Mouse (Mus musculus) neural tube, embryonic 15.5 days (tissue): ENCODE measurements around the gene Pdss2. TPM values are rescaled to one million over a fixed set of nuclear protein-coding genes. Genes with fewer than 3 reads are reported as not detected.

ENCODE experiments used
- ATAC-seq: fragments of 200-750 bp; cut with Nextera tagmentation; 2 replicates; pipeline ENCODE4 v1.8.0; 2017; ENCODE audit warnings: mild to moderate bottlenecking, moderate TSS enrichment, moderate library complexity; ENCODE audit not compliant: low FRiP score
- H3K27ac ChIP-seq: fragments of 300-500 bp; sonication (generic); replicated peaks from 2 replicates; pipeline ENCODE4 v1.5.1; 2015; ENCODE audit warnings: mild to moderate bottlenecking, inconsistent platforms
- H3K27me3 ChIP-seq: fragments of 300-500 bp; sonication (generic); replicated peaks from 2 replicates; pipeline ENCODE4 v1.6.1; 2015; ENCODE audit warnings: inconsistent platforms
- H3K36me3 ChIP-seq: fragments of 300-500 bp; sonication (generic); 2 replicates; pipeline ENCODE4 v1.6.1; 2015; ENCODE audit warnings: inconsistent platforms
- H3K4me1 ChIP-seq: fragments of 300-500 bp; sonication (generic); 2 replicates; pipeline ENCODE4 v1.6.1; 2015; ENCODE audit warnings: inconsistent platforms
- H3K4me2 ChIP-seq: fragments of 300-500 bp; sonication (generic); 2 replicates; pipeline ENCODE4 v1.6.1; 2015; ENCODE audit warnings: inconsistent platforms, mild to moderate bottlenecking, moderate library complexity
- H3K4me3 ChIP-seq: fragments of 300-500 bp; sonication (generic); replicated peaks from 2 replicates; pipeline ENCODE4 v1.5.1; 2015; ENCODE audit warnings: mild to moderate bottlenecking, inconsistent platforms
- H3K9ac ChIP-seq: fragments of 300-500 bp; sonication (generic); replicated peaks from 2 replicates; pipeline ENCODE4 v1.6.1; 2015; ENCODE audit warnings: mild to moderate bottlenecking, inconsistent platforms
- H3K9me3 ChIP-seq: fragments of 300-500 bp; sonication (generic); replicated peaks from 2 replicates; pipeline ENCODE4 v1.6.1; 2016; ENCODE audit warnings: inconsistent platforms
- WGBS: fragments of 180-500 bp; shearing (Covaris S2); methylation state at CpG from one replicate; pipeline ENCODE4 v1.1.7; 2015; ENCODE audit warnings: mixed read lengths; 5-methylcytosine and 5-hydroxymethylcytosine counted together
- polyA plus RNA-seq: library from polyadenylated mRNA; unstranded; fragments of >200 nt; fragmentation: Nextera tagmentation; extraction: Ambion mirVana; gene quantifications from 2 replicates; pipeline ENCODE4 v1.2.1, GENCODE M21; 2015

The Pdss2 gene
- polyA plus RNA-seq, 1 experiment from 2014 or later = 16.8 TPM

DNA sequence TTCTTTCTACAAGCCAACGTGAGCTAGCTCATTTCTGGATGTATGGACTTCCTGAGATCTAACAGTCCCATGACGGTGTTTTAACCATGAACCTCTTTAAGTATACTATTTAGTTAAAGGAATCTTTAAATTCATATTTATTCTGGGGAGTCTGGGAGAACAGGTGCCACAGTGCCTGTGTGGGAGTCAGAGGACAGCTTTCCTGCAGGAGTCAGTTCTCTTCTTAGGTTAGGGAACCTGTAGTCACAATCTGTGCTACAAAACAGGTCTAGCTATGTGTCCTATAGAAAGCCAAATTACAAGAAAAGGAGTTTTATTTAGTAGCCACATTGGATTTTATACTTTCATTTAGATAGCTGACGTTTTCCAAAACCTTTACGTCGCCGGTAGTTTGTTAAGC is 141.7 kb downstream of the Pdss2 start:
- H3K9ac ChIP-seq = no peak overlapping the region
- H3K4me3 ChIP-seq = no peak overlapping the region
- H3K4me1 ChIP-seq = peaks cover 6% of the 10 kb centered on the region; the same call in 1 of the 2 replicates
- no peaks in the 10 kb centered on the region for H3K9me3 ChIP-seq
- H3K27me3 ChIP-seq = no peaks in the 10 kb centered on the region
- H3K36me3 ChIP-seq = no peaks in the 10 kb centered on the region
- no peak overlapping the region for H3K4me2 ChIP-seq
- no peak for ATAC-seq
- no peak overlapping the region for H3K27ac ChIP-seq
- 94% methylated on average over 6 of the region's 6 CpGs for WGBS

DNA sequence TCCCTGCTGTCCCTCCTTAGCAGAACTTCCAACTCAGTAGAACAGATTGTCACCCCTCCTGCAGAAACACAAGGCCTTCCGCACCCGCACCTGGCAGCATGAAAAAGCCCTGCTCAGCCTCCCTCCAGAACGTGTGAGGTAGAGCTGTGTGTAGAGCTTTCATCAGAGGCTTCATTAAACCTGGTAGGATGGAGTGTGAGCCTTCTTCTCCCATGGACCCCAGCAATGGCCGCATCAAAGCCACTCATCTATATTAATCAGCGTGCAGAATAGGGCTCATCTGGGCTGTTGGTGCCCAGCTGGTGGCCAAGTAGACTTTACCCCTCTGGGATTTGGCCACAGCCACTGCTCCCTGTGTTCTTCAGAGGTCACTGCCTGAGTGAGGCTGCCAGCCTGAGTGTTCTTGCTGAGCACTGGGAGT is 142.2 kb downstream of the Pdss2 start:
- H3K27ac ChIP-seq = no peak overlapping the region
- peaks cover 6% of the 10 kb centered on the region; the same call in 1 of the 2 replicates for H3K4me1 ChIP-seq
- no peaks in the 10 kb centered on the region for H3K9me3 ChIP-seq
- no peaks in the 10 kb centered on the region for H3K27me3 ChIP-seq
- WGBS = 70% methylated on average over 5 of the region's 5 CpGs
- no peak overlapping the region for H3K9ac ChIP-seq
- H3K36me3 ChIP-seq = no peaks in the 10 kb centered on the region
- H3K4me2 ChIP-seq = no peak overlapping the region
- H3K4me3 ChIP-seq = no peak overlapping the region
- no peak for ATAC-seq

DNA sequence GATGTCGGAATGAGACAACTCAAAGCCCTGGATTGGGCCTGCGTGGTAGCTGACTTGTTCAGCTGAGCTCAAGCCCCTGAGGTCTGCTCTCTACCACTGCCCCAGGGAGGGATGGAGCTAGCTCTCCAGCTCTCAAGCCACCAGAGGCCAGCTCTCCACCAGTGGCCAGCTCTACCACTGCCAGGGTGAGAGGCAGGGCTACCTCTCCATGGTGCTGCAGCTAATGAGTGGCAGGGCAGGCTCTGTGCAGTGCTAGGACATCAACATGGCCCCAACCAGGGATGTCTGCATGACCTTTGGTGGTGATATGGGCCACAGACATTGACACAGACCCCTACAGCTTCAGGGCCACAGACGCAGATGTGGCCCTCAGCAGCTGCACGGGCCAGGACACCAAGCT is 144.6 kb downstream of the Pdss2 start:
- no peak overlapping the region for H3K27ac ChIP-seq
- WGBS = 93% methylated on average over 4 of the region's 4 CpGs
- ATAC-seq = no peak
- H3K4me2 ChIP-seq = no peak overlapping the region
- peaks cover 6% of the 10 kb centered on the region; the same call in 1 of the 2 replicates for H3K4me1 ChIP-seq
- no peaks in the 10 kb centered on the region for H3K9me3 ChIP-seq
- H3K9ac ChIP-seq = no peak overlapping the region
- H3K36me3 ChIP-seq = no peaks in the 10 kb centered on the region
- H3K27me3 ChIP-seq = no peaks in the 10 kb centered on the region
- H3K4me3 ChIP-seq = no peak overlapping the region

DNA sequence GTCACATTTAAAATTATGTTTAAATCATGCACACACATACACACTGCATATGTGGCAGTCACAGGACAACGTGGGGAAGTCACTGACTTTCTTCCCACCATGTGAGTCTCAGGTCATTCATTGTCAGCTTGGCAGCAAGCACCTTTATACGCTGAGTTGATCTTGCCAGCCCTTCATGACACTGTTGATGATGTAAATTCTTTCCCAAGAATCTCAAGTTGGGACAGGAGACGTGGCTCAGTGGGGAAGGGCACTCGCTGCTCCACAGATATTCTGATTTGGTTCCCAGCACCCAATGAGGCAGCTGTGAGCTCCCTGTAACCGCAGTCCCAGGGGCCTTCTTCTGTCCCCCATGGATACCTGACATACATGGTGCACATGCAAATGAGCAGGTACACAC is 147.3 kb downstream of the Pdss2 start:
- no peak overlapping the region for H3K4me3 ChIP-seq
- no peak overlapping the region for H3K9ac ChIP-seq
- H3K36me3 ChIP-seq = no peaks in the 10 kb centered on the region
- H3K27ac ChIP-seq = no peak overlapping the region
- H3K9me3 ChIP-seq = no peaks in the 10 kb centered on the region
- no peak overlapping the region for H3K4me2 ChIP-seq
- peaks cover 12% of the 10 kb centered on the region for H3K4me1 ChIP-seq
- no peak for ATAC-seq
- 94% methylated on average over 5 of the region's 5 CpGs for WGBS
- no peaks in the 10 kb centered on the region for H3K27me3 ChIP-seq

DNA sequence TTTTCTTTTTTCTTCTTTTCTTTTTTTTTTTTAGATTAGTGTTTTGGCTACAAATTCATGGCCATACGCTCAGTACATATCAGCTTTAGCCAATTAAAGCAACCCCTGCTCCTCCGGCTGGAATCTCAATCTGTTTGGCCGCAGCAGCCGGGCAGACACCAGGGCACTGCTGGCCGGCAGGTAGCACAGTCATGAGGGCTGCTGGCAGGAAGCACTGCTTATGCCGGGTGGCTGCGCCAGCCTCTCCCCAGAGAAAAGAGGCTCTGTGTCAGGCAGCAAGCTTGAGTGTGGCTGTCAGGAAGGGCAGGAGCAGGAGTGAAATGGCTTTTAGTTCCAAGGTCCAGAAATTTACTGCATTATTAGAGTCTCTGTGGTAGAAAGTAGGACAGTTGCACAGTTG is 151.0 kb downstream of the Pdss2 start:
- no peak overlapping the region for H3K9ac ChIP-seq
- ATAC-seq = no peak
- peaks cover 6% of the 10 kb centered on the region for H3K4me1 ChIP-seq
- no peak overlapping the region for H3K4me3 ChIP-seq
- H3K27ac ChIP-seq = 0 out of 2 replicates have a peak overlapping the region, but pooled peaks have one; percentile 20
- no peaks in the 10 kb centered on the region for H3K36me3 ChIP-seq
- no peaks in the 10 kb centered on the region for H3K27me3 ChIP-seq
- 51% methylated on average over 7 of the region's 7 CpGs for WGBS
- H3K9me3 ChIP-seq = no peaks in the 10 kb centered on the region
- H3K4me2 ChIP-seq = no peak overlapping the region

DNA sequence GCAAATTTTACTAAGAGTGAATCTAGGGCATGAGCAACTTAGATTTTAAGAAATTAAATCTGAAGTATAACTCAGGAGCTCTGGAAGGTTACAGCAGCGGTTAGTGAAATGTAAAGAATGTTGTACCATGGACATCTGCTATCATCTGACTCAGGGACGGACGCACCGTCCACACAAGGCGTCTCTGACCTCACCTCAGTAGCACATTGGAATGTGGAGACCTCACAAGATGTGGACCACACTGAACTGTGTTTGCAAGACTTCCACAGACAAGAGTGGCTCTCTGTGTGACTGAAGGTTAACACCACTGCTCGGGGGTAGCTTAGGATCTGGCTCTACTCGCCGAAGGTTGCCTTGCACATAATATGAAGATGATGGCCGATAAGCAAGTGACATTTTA is 151.7 kb downstream of the Pdss2 start:
- ATAC-seq = no peak

DNA sequence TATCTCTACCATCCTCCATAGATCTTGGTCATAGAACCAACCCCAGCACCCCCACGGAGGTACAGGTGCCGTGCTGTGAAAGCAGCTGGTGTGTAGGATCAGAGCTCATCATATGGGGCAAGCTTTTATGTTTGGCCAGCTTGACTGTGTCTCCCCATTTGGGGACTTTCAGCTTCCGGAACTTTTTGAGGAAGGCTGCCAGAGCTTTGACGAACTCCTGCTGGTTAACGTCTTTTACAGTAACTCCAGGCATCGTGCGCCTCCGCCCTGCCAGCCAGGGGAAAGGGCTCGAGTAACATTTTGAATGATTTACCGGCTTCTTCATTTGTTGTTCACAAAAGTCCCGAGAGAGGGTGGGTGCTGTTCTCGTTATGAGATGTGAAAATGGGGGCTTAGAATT is 152.4 kb downstream of the Pdss2 start:
- H3K27me3 ChIP-seq = no peaks in the 10 kb centered on the region
- H3K9me3 ChIP-seq = no peaks in the 10 kb centered on the region
- no peak overlapping the region for H3K27ac ChIP-seq
- WGBS = 77% methylated on average over 12 of the region's 12 CpGs
- H3K4me1 ChIP-seq = peaks cover 6% of the 10 kb centered on the region
- no peak for ATAC-seq
- no peak overlapping the region for H3K4me3 ChIP-seq
- no peak overlapping the region for H3K9ac ChIP-seq
- H3K36me3 ChIP-seq = no peaks in the 10 kb centered on the region
- no peak overlapping the region for H3K4me2 ChIP-seq

More for the DNA sequence above, 151.7 kb downstream of the Pdss2 start:
- H3K27me3 ChIP-seq = no peaks in the 10 kb centered on the region
- no peak overlapping the region for H3K4me3 ChIP-seq
- no peaks in the 10 kb centered on the region for H3K9me3 ChIP-seq
- no peak overlapping the region for H3K4me2 ChIP-seq
- peaks cover 6% of the 10 kb centered on the region for H3K4me1 ChIP-seq
- WGBS = 90% methylated on average over 9 of the region's 9 CpGs
- H3K27ac ChIP-seq = no peak overlapping the region
- H3K36me3 ChIP-seq = no peaks in the 10 kb centered on the region
- H3K9ac ChIP-seq = no peak overlapping the region

DNA sequence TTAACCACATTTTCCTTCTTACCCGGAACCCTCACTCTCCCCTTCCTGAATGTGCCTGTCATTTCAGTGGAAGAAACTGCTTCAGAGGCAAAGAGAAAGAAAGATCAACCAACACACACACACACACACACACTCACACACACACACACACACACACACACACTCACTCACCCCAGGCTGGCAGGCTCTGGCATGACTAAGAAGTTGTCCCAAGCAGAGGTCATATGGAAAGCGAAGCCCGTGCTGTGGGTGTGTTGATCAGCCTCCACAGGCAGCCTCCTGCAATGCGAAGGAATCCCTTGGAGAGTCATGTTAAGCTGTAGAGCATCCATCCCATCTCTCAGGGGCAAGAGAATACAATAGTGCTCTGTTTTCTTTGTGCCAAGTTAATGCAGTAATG is 154.0 kb downstream of the Pdss2 start:
- no peak overlapping the region for H3K4me3 ChIP-seq
- no peak overlapping the region for H3K4me2 ChIP-seq
- no peaks in the 10 kb centered on the region for H3K9me3 ChIP-seq
- 77% methylated on average over 4 of the region's 4 CpGs for WGBS
- ATAC-seq = no peak
- no peaks in the 10 kb centered on the region for H3K27me3 ChIP-seq
- H3K27ac ChIP-seq = no peak overlapping the region
- H3K36me3 ChIP-seq = no peaks in the 10 kb centered on the region
- peaks cover 6% of the 10 kb centered on the region for H3K4me1 ChIP-seq
- H3K9ac ChIP-seq = no peak overlapping the region

DNA sequence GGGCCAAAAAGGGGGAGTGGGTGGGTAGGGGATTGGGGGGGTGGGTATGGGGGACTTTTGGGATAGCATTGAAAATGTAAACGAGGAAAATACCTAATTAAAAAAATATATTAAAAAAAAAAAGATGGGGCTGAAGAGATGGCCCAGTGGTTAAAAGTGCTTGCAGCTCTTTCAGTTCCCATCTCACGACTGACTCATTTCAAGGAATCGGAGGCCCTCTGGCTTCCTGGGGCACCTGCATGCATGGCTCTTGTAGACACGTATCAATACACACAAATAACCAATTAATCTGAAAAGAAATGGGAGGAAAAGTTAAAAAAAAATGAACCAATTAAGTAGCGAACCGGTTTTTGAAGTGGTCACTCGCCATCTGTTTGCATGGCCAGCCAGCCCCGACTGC is 155.5 kb downstream of the Pdss2 start:
- 87% methylated on average over 8 of the region's 8 CpGs for WGBS
- no peak overlapping the region for H3K4me3 ChIP-seq
- ATAC-seq = no peak

DNA sequence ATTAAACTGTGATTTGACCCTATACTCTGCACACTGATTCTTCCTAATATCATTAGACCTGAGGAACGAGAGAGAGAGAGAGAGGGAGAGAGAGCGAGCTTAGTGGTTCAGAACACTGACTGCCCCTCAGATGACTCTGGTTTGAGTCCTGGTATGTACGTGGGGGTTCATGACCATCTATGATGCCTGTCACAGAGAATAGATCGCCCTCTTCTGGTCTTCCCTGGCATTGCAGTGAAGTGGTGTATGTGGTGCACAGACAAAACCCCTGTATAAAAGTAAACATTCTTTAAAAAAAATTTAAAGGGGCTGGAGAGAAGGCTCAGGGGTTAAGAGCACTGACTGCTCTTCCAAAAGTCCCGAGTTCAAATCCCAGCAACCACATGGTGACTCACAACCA is 157.0 kb downstream of the Pdss2 start:
- no peak overlapping the region for H3K9ac ChIP-seq
- no peak overlapping the region for H3K27ac ChIP-seq
- ATAC-seq = no peak
- H3K4me1 ChIP-seq = no peaks in the 10 kb centered on the region
- H3K4me3 ChIP-seq = no peak overlapping the region
- H3K27me3 ChIP-seq = no peaks in the 10 kb centered on the region
- H3K36me3 ChIP-seq = no peaks in the 10 kb centered on the region
- WGBS = 40% methylated on average over 5 of the region's 5 CpGs
- no peaks in the 10 kb centered on the region for H3K9me3 ChIP-seq
- no peak overlapping the region for H3K4me2 ChIP-seq

More for the DNA sequence above, 155.5 kb downstream of the Pdss2 start:
- no peaks in the 10 kb centered on the region for H3K9me3 ChIP-seq
- no peak overlapping the region for H3K27ac ChIP-seq
- no peaks in the 10 kb centered on the region for H3K36me3 ChIP-seq
- H3K27me3 ChIP-seq = no peaks in the 10 kb centered on the region
- no peak overlapping the region for H3K4me2 ChIP-seq
- peaks cover 6% of the 10 kb centered on the region for H3K4me1 ChIP-seq
- no peak overlapping the region for H3K9ac ChIP-seq

DNA sequence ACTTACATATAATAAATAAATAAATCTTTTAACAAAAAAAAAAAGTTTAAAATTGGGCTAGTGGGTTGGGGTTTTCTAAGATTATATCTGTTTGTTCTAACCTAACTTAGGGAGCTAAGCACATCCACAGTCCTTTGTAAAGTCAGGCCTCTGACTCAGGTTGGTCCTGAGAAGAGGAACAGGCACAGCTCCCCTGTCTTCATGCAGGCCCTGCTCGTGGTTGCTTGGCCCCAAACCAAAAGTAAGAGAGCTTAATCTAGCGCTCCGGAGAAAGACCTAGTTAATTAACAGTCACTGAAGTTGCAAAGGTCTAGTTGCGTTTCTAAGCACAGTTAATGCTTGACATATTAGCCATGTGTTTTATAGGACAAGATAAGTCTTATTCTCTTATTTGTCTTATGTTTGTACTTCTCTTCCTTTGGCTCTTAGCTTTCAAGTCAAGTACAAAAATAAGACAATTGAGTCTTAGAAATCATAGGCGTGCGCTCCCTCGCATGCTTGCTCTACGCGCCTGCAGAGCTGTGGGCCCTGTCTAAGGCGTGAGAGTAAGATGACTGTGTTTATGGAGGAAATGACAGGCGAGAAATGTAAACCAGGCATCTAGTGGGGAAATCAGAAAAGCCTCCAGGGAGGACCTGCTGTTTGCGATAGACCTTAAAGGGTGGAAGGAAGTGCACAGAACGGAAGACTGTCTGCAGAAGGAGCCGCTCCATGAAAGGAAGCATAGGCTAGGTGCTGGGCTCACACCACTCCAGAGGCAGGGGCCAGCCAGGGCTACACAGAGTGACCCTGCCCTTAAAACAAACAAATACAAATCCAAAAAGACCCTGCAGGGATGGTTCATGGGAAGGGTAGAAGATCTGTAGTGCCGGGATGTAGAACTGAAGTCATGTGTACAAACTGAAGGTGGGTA is 157.7 kb downstream of the Pdss2 start:
- Histone ChIP-seq H3K4me1 (no peaks in the 10 kb centered on the region), H3K36me3 (no peaks in the 10 kb centered on the region), H3K4me3 (no peak overlapping the region), H3K27ac (no peak overlapping the region), H3K27me3 (no peaks in the 10 kb centered on the region), H3K9ac (no peak overlapping the region), H3K4me2 (no peak overlapping the region), H3K9me3 (no peaks in the 10 kb centered on the region)
- ATAC-seq = no peak
- 81% methylated on average over 15 of the region's 15 CpGs for WGBS

DNA sequence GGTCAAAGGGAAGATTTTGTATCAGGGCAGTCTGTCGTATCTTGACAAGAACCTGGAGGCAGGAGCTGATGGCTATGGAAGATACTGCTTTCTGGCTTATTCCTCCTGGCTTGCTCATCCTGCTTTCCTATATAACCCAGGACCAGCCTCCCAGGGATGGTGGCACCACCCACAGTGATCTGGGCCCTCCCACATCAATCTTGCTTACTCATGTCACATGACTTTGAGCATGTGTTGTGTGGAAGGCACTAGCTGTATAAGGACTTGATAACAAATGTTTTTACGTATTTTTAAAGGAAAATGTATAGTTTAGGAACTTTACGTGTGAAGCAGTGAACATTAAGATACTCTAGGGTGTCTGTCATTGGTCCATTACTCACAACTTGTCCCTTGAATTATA is 161.4 kb downstream of the Pdss2 start:
- ATAC-seq = no peak
- H3K27me3 ChIP-seq = no peaks in the 10 kb centered on the region
- no peak overlapping the region for H3K9ac ChIP-seq
- H3K4me1 ChIP-seq = no peaks in the 10 kb centered on the region
- no peak overlapping the region for H3K27ac ChIP-seq
- H3K4me2 ChIP-seq = no peak overlapping the region
- no peak overlapping the region for H3K4me3 ChIP-seq
- H3K36me3 ChIP-seq = no peaks in the 10 kb centered on the region
- no peaks in the 10 kb centered on the region for H3K9me3 ChIP-seq
- WGBS = 59% methylated on average over 3 of the region's 3 CpGs
